Mouse (Mus musculus): ENCODE measurements at regions not wholly inside any gene's neighbourhood (a gene's known extent, or its start where the extent isn't known, plus 50 kb on each side); places are given as distances from the start of the nearest gene placed in this dataset.
A peak's percentile ranks its signal among the peaks of the same experiment; 100 is the strongest.

- no peak for ATAC-seq (ENCODE audit: low TSS enrichment)
These were observed 126.2 kb upstream of the Pcsk2 start for GRCm38 (mm10) chr2:143419791-143420190.

GRCm38 (mm10) chr2:143450680-143451079 lies 95.3 kb upstream of the Pcsk2 start:
- ATAC-seq (ENCODE audit: low TSS enrichment) = peak; percentile 75

- peak; percentile 95 for ATAC-seq (ENCODE audit: low TSS enrichment)
These were observed 94.7 kb upstream of the Pcsk2 start for GRCm38 (mm10) chr2:143451256-143451655.

- ATAC-seq (ENCODE audit: low TSS enrichment) = no peak; the same call in 1 of the 2 replicates
These were observed 94.3 kb upstream of the Pcsk2 start for GRCm38 (mm10) chr2:143451661-143452060.

- ATAC-seq (ENCODE audit: low TSS enrichment) = no peak
These were observed 78.0 kb upstream of the Pcsk2 start for GRCm38 (mm10) chr2:143467936-143468335.

GRCm38 (mm10) chr2:143471394-143471793 lies 74.6 kb upstream of the Pcsk2 start:
- ATAC-seq (ENCODE audit: low TSS enrichment) = peak; percentile 79

- ATAC-seq (ENCODE audit: low TSS enrichment) = no peak
These were observed 55.1 kb upstream of the Pcsk2 start for GRCm38 (mm10) chr2:143490830-143491229.
